Mouse (Mus musculus) stomach, embryonic 14.5 days (tissue): ENCODE results near the gene Zmiz1. TPM values are rescaled to one million over a fixed set of nuclear protein-coding genes. Genes with fewer than 3 reads are reported as not detected.

ENCODE experiments used
- ATAC-seq: fragments of 200-750 bp; cut with Nextera tagmentation; 2 replicates; pipeline ENCODE4 v1.8.0; 2017; ENCODE audit warnings: low read depth, moderate TSS enrichment; ENCODE audit not compliant: insufficient number of reproducible peaks, insufficient read depth, low FRiP score
- H3K27ac ChIP-seq: fragments of 300-500 bp; sonication (generic); 2 replicates; pipeline ENCODE4 v1.5.1; 2014; ENCODE audit warnings: mild to moderate bottlenecking, low read length, moderate library complexity, mixed read lengths
- H3K27me3 ChIP-seq: fragments of 300-500 bp; sonication (generic); 2 replicates; pipeline ENCODE4 v1.6.1; 2014; ENCODE audit warnings: low read length, control low read depth, mixed read lengths; ENCODE audit not compliant: control insufficient read depth, insufficient read depth
- H3K36me3 ChIP-seq: fragments of 300-500 bp; sonication (generic); 2 replicates; pipeline ENCODE4 v1.6.1; 2014; ENCODE audit warnings: mild to moderate bottlenecking, control low read depth, low read length, moderate library complexity, mixed read lengths; ENCODE audit not compliant: control insufficient read depth, insufficient read depth
- H3K4me1 ChIP-seq: fragments of 300-500 bp; sonication (generic); 2 replicates; pipeline ENCODE4 v1.6.1; 2014; ENCODE audit warnings: low read length, control low read depth, mixed read lengths; ENCODE audit not compliant: control insufficient read depth, insufficient read depth
- H3K4me2 ChIP-seq: fragments of 300-500 bp; sonication (generic); replicated peaks from 2 replicates; pipeline ENCODE4 v1.6.1; 2014; ENCODE audit warnings: low read depth, low read length, control low read depth
- H3K4me3 ChIP-seq: fragments of 300-500 bp; sonication (generic); 2 replicates; pipeline ENCODE4 v1.5.1; 2014; ENCODE audit warnings: low read depth, low read length, control low read depth
- H3K9ac ChIP-seq: fragments of 300-500 bp; sonication (generic); replicated peaks from 2 replicates; pipeline ENCODE4 v1.6.1; 2014; ENCODE audit warnings: low read depth, mild to moderate bottlenecking, control low read depth, low read length, moderate library complexity, mixed read lengths
- H3K9me3 ChIP-seq: fragments of 300-500 bp; sonication (generic); 2 replicates; pipeline ENCODE4 v1.6.1; 2016; ENCODE audit warnings: low read depth, low read length, control low read depth; ENCODE audit not compliant: control insufficient read depth
- WGBS: fragments of 180-500 bp; shearing (Covaris S2); extraction: QIAGEN DNeasy Blood & Tissue Kit; methylation state at CpG from one replicate; pipeline ENCODE4 v1.1.7; 2014; 5-methylcytosine and 5-hydroxymethylcytosine counted together
- polyA plus RNA-seq: library from polyadenylated mRNA; unstranded; fragments of >200 nt; fragmentation: Nextera tagmentation; extraction: Ambion mirVana; gene quantifications from 2 replicates; pipeline ENCODE4 v1.2.1, GENCODE M21; 2014

Zmiz1 gene
- polyA plus RNA-seq, 1 experiment from 2014 or later = 45.3 TPM

- H3K9ac ChIP-seq = no peak overlapping the region
- 56% methylated on average over 4 of the region's 4 CpGs for WGBS
- H3K4me1 ChIP-seq = peaks cover 58% of the 10 kb centered on the region
These were observed 62.5 kb downstream of the Zmiz1 start for GRCm38 (mm10) chr14:25521500-25521899.

GRCm38 (mm10) chr14:25522415-25522814 lies 63.4 kb downstream of the Zmiz1 start:
- WGBS = 34% methylated on average over 4 of the region's 4 CpGs
- Histone ChIP-seq H3K9me3 (no peaks in the 10 kb centered on the region), H3K4me3 (no peak overlapping the region), H3K9ac (no peak overlapping the region), H3K36me3 (peaks cover 7% of the 10 kb centered on the region; the same call in 1 of the 2 replicates), H3K27ac (peak overlapping the region; percentile 10; the same call in 1 of the 2 replicates), H3K4me1 (peaks cover 49% of the 10 kb centered on the region), H3K4me2 (no peak overlapping the region), H3K27me3 (no peaks in the 10 kb centered on the region)
- peak; percentile 17; the same call in 1 of the 2 replicates for ATAC-seq

More at GRCm38 (mm10) chr14:25521500-25521899, 62.5 kb downstream of the Zmiz1 start:
- H3K9me3 ChIP-seq = no peaks in the 10 kb centered on the region
- H3K36me3 ChIP-seq = peaks cover 7% of the 10 kb centered on the region; the same call in 1 of the 2 replicates
- no peak overlapping the region for H3K4me3 ChIP-seq
- H3K4me2 ChIP-seq = no peak overlapping the region
- no peak overlapping the region for H3K27ac ChIP-seq
- no peaks in the 10 kb centered on the region for H3K27me3 ChIP-seq
- no peak for ATAC-seq

GRCm38 (mm10) chr14:25523230-25524110 lies 64.5 kb downstream of the Zmiz1 start:
- H3K4me2 ChIP-seq = no peak overlapping the region
- H3K9me3 ChIP-seq = no peaks in the 10 kb centered on the region
- 50% methylated on average over 11 of the region's 11 CpGs for WGBS
- H3K9ac ChIP-seq = no peak overlapping the region
- H3K4me3 ChIP-seq = no peak overlapping the region
- ATAC-seq = no peak
- H3K4me1 ChIP-seq = peaks cover 46% of the 10 kb centered on the region
- no peaks in the 10 kb centered on the region for H3K27me3 ChIP-seq
- peaks cover 7% of the 10 kb centered on the region; the same call in 1 of the 2 replicates for H3K36me3 ChIP-seq
- H3K27ac ChIP-seq = peak overlapping the region; percentile 10; the same call in 1 of the 2 replicates

GRCm38 (mm10) chr14:25524111-25524495 lies 65.1 kb downstream of the Zmiz1 start:
- H3K4me2 ChIP-seq = no peak overlapping the region
- H3K9me3 ChIP-seq = no peaks in the 10 kb centered on the region
- peaks cover 3% of the 10 kb centered on the region; the same call in 1 of the 2 replicates for H3K36me3 ChIP-seq
- H3K4me3 ChIP-seq = no peak overlapping the region
- H3K4me1 ChIP-seq = peaks cover 49% of the 10 kb centered on the region
- WGBS = 66% methylated on average over 9 of the region's 9 CpGs
- ATAC-seq = no peak
- no peak overlapping the region for H3K27ac ChIP-seq
- no peaks in the 10 kb centered on the region for H3K27me3 ChIP-seq
- H3K9ac ChIP-seq = no peak overlapping the region

GRCm38 (mm10) chr14:25524884-25525283 lies 65.9 kb downstream of the Zmiz1 start:
- no peak overlapping the region for H3K27ac ChIP-seq
- H3K27me3 ChIP-seq = no peaks in the 10 kb centered on the region
- peaks cover 45% of the 10 kb centered on the region for H3K4me1 ChIP-seq
- no peak for ATAC-seq
- peaks cover 3% of the 10 kb centered on the region; the same call in 1 of the 2 replicates for H3K36me3 ChIP-seq
- no peak overlapping the region for H3K4me2 ChIP-seq
- 77% methylated on average over 4 of the region's 4 CpGs for WGBS
- no peaks in the 10 kb centered on the region for H3K9me3 ChIP-seq
- no peak overlapping the region for H3K4me3 ChIP-seq
- no peak overlapping the region for H3K9ac ChIP-seq

GRCm38 (mm10) chr14:25525729-25526128 lies 66.7 kb downstream of the Zmiz1 start:
- H3K4me2 ChIP-seq = no peak overlapping the region
- 68% methylated on average over 8 of the region's 8 CpGs for WGBS
- no peaks in the 10 kb centered on the region for H3K9me3 ChIP-seq
- no peak overlapping the region for H3K27ac ChIP-seq
- ATAC-seq = no peak
- H3K4me3 ChIP-seq = no peak overlapping the region
- no peaks in the 10 kb centered on the region for H3K27me3 ChIP-seq
- H3K9ac ChIP-seq = no peak overlapping the region
- peaks cover 3% of the 10 kb centered on the region; the same call in 1 of the 2 replicates for H3K36me3 ChIP-seq
- peaks cover 37% of the 10 kb centered on the region for H3K4me1 ChIP-seq

GRCm38 (mm10) chr14:25526872-25527271 lies 67.9 kb downstream of the Zmiz1 start:
- ATAC-seq = no peak
- H3K27me3 ChIP-seq = no peaks in the 10 kb centered on the region
- no peak overlapping the region for H3K27ac ChIP-seq
- no peak overlapping the region for H3K4me2 ChIP-seq
- H3K4me3 ChIP-seq = no peak overlapping the region
- peaks cover 3% of the 10 kb centered on the region; the same call in 1 of the 2 replicates for H3K36me3 ChIP-seq
- WGBS = 82% methylated on average over 8 of the region's 8 CpGs
- no peak overlapping the region for H3K9ac ChIP-seq
- no peaks in the 10 kb centered on the region for H3K9me3 ChIP-seq
- peaks cover 35% of the 10 kb centered on the region for H3K4me1 ChIP-seq

GRCm38 (mm10) chr14:25527321-25527720 lies 68.3 kb downstream of the Zmiz1 start:
- ATAC-seq = no peak

More at GRCm38 (mm10) chr14:25527321-25527720, 68.3 kb downstream of the Zmiz1 start:
- H3K4me3 ChIP-seq = no peak overlapping the region
- no peaks in the 10 kb centered on the region for H3K9me3 ChIP-seq
- H3K27me3 ChIP-seq = no peaks in the 10 kb centered on the region
- no peak overlapping the region for H3K27ac ChIP-seq
- 73% methylated on average over 2 of the region's 2 CpGs for WGBS
- H3K9ac ChIP-seq = no peak overlapping the region
- H3K36me3 ChIP-seq = peaks cover 3% of the 10 kb centered on the region; the same call in 1 of the 2 replicates
- peaks cover 35% of the 10 kb centered on the region for H3K4me1 ChIP-seq
- no peak overlapping the region for H3K4me2 ChIP-seq
